Mouse (Mus musculus): Measurements from ENCODE around the gene Csnk1d. TPM values are rescaled to one million over a fixed set of nuclear protein-coding genes. Genes with fewer than 3 reads are reported as not detected.

Csnk1d gene
- polyA plus RNA-seq (2017; shearing (Covaris generic)), result 10 to 100 TPM; 57.0 to 62.6 TPM

- peak; percentile 75 for ATAC-seq
Measured at GRCm38 (mm10) chr11:120990951-120991526, at the start of gene Csnk1d. Csnk1d (minus strand) TSS chr11:120991330.

GRCm38 (mm10) chr11:121039302-121039701 lies 48.2 kb upstream of the Csnk1d start, which contains the start of gene Cd7:
Cd7 (minus strand) TSS chr11:121039418.
- ATAC-seq, result peak; percentile 82

- peak; percentile 68 for ATAC-seq
Measured at GRCm38 (mm10) chr11:121038366-121039240, 47.5 kb upstream of the Csnk1d start.

- no peak for ATAC-seq
Measured at GRCm38 (mm10) chr11:121033118-121033517, 42.0 kb upstream of the Csnk1d start.

GRCm38 (mm10) chr11:121027259-121027658 lies 36.1 kb upstream of the Csnk1d start:
- no peak for ATAC-seq

GRCm38 (mm10) chr11:121024163-121024562 lies 33.0 kb upstream of the Csnk1d start:
- ATAC-seq, result no peak

- no peak for ATAC-seq
Measured at GRCm38 (mm10) chr11:121019501-121019900, 28.4 kb upstream of the Csnk1d start.

GRCm38 (mm10) chr11:121017703-121018102 lies 26.6 kb upstream of the Csnk1d start:
- no peak for ATAC-seq

- ATAC-seq, result no peak
Measured at GRCm38 (mm10) chr11:121015472-121015871, 24.3 kb upstream of the Csnk1d start.

- ATAC-seq, result no peak
Measured at GRCm38 (mm10) chr11:121014896-121015300, 23.8 kb upstream of the Csnk1d start.

- ATAC-seq, result no peak
Measured at GRCm38 (mm10) chr11:121013656-121014055, 22.5 kb upstream of the Csnk1d start.

GRCm38 (mm10) chr11:121010044-121010755 lies 19.1 kb upstream of the Csnk1d start:
- no peak for ATAC-seq

- ATAC-seq, result no peak
Measured at GRCm38 (mm10) chr11:121006184-121006583, 15.1 kb upstream of the Csnk1d start.

- ATAC-seq, result no peak
Measured at GRCm38 (mm10) chr11:121004281-121004680, 13.2 kb upstream of the Csnk1d start.

GRCm38 (mm10) chr11:121001966-121002365 lies 10.8 kb upstream of the Csnk1d start:
- no peak for ATAC-seq

GRCm38 (mm10) chr11:120994741-120995140 lies 3.6 kb upstream of the Csnk1d start:
- no peak for ATAC-seq

GRCm38 (mm10) chr11:120993586-120993985 lies 2.5 kb upstream of the Csnk1d start:
- ATAC-seq, result no peak

- ATAC-seq, result no peak
Measured at GRCm38 (mm10) chr11:120993080-120993479, 1.9 kb upstream of the Csnk1d start.

GRCm38 (mm10) chr11:120991791-120992190 lies 661 bp upstream of the Csnk1d start:
- no peak for ATAC-seq

- ATAC-seq, result peak; percentile 15
Measured at GRCm38 (mm10) chr11:120990126-120990781, 876 bp downstream of the Csnk1d start.

- no peak for ATAC-seq
Measured at GRCm38 (mm10) chr11:120989523-120989922, 1.6 kb downstream of the Csnk1d start.

- ATAC-seq, result no peak
Measured at GRCm38 (mm10) chr11:120988410-120988809, 2.7 kb downstream of the Csnk1d start.

- no peak for ATAC-seq
Measured at GRCm38 (mm10) chr11:120987608-120988007, 3.5 kb downstream of the Csnk1d start.

Data from activated CD4-positive, CD25-positive, alpha-beta regulatory T cell, adult 4 months (primary cell).